Mouse (Mus musculus): ENCODE measurements around the gene Ifna5. TPM values are rescaled to one million over a fixed set of nuclear protein-coding genes. Genes with fewer than 3 reads are reported as not detected.

Ifna5 gene
- polyA plus RNA-seq, 1 experiment, result not detected

- Histone ChIP-seq H3K4me1 (ENCODE audit: control insufficient read depth, insufficient read depth, low read length) (no peaks in the 10 kb centered on the region), H3K4me3 (replicated peaks; ENCODE audit: extremely low read depth, low read depth, low read length) (no peak overlapping the region)
- no peak for TF ChIP-seq CTCF (IDR thresholded peaks at IDR 0.05; ENCODE audit: insufficient read depth, low read length)
- no peak for TF ChIP-seq POLR2A (IDR thresholded peaks at IDR 0.05; ENCODE audit: borderline replicate concordance, extremely low read depth, low read depth, low read length)
- no peak for DNase-seq
- 62% methylated on average over 4 of the region's 4 CpGs for WGBS
Measured at GRCm38 (mm10) chr4:88878772-88879171, 43.4 kb downstream of the Ifna5 start.

GRCm38 (mm10) chr4:88880101-88880500 lies 44.8 kb downstream of the Ifna5 start, which contains the start of gene Ifne:
TSS of gene Ifne (minus strand) at chr4:88880201.
- Histone ChIP-seq H3K4me1 (ENCODE audit: control insufficient read depth, insufficient read depth, low read length) (no peaks in the 10 kb centered on the region), H3K4me3 (replicated peaks; ENCODE audit: extremely low read depth, low read depth, low read length) (no peak within 1 kb of the TSS)
- 69% methylated on average over 8 of the region's 8 CpGs for WGBS
- no peak for DNase-seq
- no peak for TF ChIP-seq CTCF (IDR thresholded peaks at IDR 0.05; ENCODE audit: insufficient read depth, low read length)
- no peak for TF ChIP-seq POLR2A (IDR thresholded peaks at IDR 0.05; ENCODE audit: borderline replicate concordance, extremely low read depth, low read depth, low read length)

Other genes starting within 250 kb of the Ifna5 start
- gene Ifna9, start 243.1 kb upstream of the Ifna5 start, polyA plus RNA-seq (2012; rRNA removed), result not detected in 2 replicates
- gene Ifna12, start 232.1 kb upstream of the Ifna5 start, polyA plus RNA-seq (2012; rRNA removed), result not detected in 2 replicates
- not detected in 2 replicates for gene C87499, start 201.1 kb upstream of the Ifna5 start, polyA plus RNA-seq (2012; rRNA removed)
- gene Ifna13, start 191.1 kb upstream of the Ifna5 start, polyA plus RNA-seq (2012; rRNA removed), result not detected in 2 replicates
- gene Ifna16, start 158.6 kb upstream of the Ifna5 start, polyA plus RNA-seq (2012; rRNA removed), result not detected in 2 replicates
- not detected in 2 replicates for gene Ifna2, start 151.6 kb upstream of the Ifna5 start, polyA plus RNA-seq (2012; rRNA removed)
- gene Ifnab, start 144.2 kb upstream of the Ifna5 start, polyA plus RNA-seq (2012; rRNA removed), result not detected in 2 replicates
- 0.19 and 0.33 TPM in 2 replicates for gene Gm26566, start 113.7 kb upstream of the Ifna5 start, polyA plus RNA-seq (2012; rRNA removed)
- 19.6 and 19.7 TPM in 2 replicates for gene Klhl9, start 113.1 kb upstream of the Ifna5 start, polyA plus RNA-seq (2012; rRNA removed)
- not detected in 2 replicates for gene Gm13271, start 80.7 kb upstream of the Ifna5 start, polyA plus RNA-seq (2012; rRNA removed)
- not detected in 2 replicates for gene Gm13283, start 75.4 kb upstream of the Ifna5 start, polyA plus RNA-seq (2012; rRNA removed)
- gene Gm13290, start 61.7 kb upstream of the Ifna5 start, polyA plus RNA-seq (2012; rRNA removed), result not detected in 2 replicates
- not detected in 2 replicates for gene Gm13289, start 58.6 kb upstream of the Ifna5 start, polyA plus RNA-seq (2012; rRNA removed)
- gene Gm13272, start 55.7 kb upstream of the Ifna5 start, polyA plus RNA-seq (2012; rRNA removed), result not detected in 2 replicates
- not detected in 2 replicates for gene Ifnz, start 53.4 kb upstream of the Ifna5 start, polyA plus RNA-seq (2012; rRNA removed)
- gene Gm13276, start 49.8 kb upstream of the Ifna5 start, polyA plus RNA-seq (2012; rRNA removed), result not detected in 2 replicates
- not detected in 2 replicates for gene Gm13277, start 46.9 kb upstream of the Ifna5 start, polyA plus RNA-seq (2012; rRNA removed)
- gene Gm13278, start 44.0 kb upstream of the Ifna5 start, polyA plus RNA-seq (2012; rRNA removed), result not detected in 2 replicates
- gene Gm13275, start 41.0 kb upstream of the Ifna5 start, polyA plus RNA-seq (2012; rRNA removed), result not detected in 2 replicates
- gene Gm13279, start 38.1 kb upstream of the Ifna5 start, polyA plus RNA-seq (2012; rRNA removed), result not detected in 2 replicates
- gene Gm13285, start 35.9 kb upstream of the Ifna5 start, polyA plus RNA-seq (2012; rRNA removed), result not detected in 2 replicates
- gene Gm13287, start 32.3 kb upstream of the Ifna5 start, polyA plus RNA-seq (2012; rRNA removed), result not detected in 2 replicates
- gene Gm13288, start 30.0 kb upstream of the Ifna5 start, polyA plus RNA-seq (2012; rRNA removed), result not detected in 2 replicates
- gene Ifna7, start 19.3 kb upstream of the Ifna5 start, polyA plus RNA-seq (2012; rRNA removed), result not detected in 2 replicates
- not detected in 2 replicates for gene Ifna11, start 15.6 kb upstream of the Ifna5 start, polyA plus RNA-seq (2012; rRNA removed)
- gene Ifna6, start 8.1 kb upstream of the Ifna5 start, polyA plus RNA-seq (2012; rRNA removed), result not detected in 2 replicates
- gene Ifna4, start 6.3 kb downstream of the Ifna5 start, polyA plus RNA-seq (2012; rRNA removed), result not detected in 2 replicates
- gene Ifna1, start 14.6 kb downstream of the Ifna5 start, polyA plus RNA-seq (2012; rRNA removed), result not detected in 2 replicates
- not detected in 2 replicates for gene Ifne, start 44.7 kb downstream of the Ifna5 start, polyA plus RNA-seq (2012; rRNA removed)